Mouse (Mus musculus) kidney, adult 8-10 months (tissue): ENCODE results near the gene Cped1.

ENCODE experiments used
- DNase-seq, 2 experiments: peaks; one replicate each; pipeline ENCODE4 v3.0.0; 2022

The Cped1 gene

DNA sequence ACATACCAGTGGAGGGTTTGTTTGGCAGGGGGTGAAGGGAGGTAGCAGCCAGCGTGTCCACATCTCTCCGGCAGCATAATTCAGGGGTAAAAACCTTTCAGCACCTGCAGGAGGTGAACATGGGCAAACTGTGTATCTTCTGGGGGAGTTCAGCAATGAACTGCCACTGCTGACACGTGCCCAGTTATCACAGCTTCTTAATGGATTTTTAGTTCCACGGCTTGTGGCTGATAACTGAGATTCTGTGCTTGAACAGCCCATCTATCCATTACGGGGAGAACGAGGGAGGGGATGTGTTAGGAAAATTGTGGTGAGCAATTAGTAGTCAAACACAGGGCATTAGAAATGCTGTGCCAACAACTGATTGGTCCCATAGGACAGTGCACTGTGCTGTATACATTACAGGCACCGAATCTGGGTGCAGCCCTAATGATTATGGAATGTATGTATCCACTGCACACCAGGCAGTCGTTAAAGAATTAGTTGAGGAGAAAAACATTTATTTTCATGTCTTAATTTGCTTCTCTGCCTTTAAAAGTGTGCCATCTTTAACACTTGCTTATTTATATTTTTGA is 193.1 kb downstream of the Cped1 start:
- DNase-seq = no peak

DNA sequence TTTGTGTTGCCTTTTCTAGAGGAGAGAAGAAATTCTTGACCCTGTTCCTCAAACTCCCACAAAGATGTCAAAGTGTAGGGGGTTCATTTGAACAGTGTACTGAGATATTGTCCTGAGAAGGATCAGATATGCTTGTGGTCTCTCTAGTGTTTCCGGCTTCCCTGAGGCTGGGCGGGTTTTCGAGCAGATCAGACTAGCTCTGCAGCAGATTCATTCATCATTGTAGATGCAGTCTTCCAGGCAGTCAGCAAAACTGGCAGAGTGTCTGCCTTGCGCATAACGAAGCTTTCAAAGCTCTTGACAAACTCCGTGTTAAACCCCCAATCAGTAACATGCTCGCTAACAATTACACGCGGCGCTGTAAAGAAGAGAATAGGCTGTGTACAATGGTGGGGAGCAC is 194.6 kb downstream of the Cped1 start:
- DNase-seq = no peak

DNA sequence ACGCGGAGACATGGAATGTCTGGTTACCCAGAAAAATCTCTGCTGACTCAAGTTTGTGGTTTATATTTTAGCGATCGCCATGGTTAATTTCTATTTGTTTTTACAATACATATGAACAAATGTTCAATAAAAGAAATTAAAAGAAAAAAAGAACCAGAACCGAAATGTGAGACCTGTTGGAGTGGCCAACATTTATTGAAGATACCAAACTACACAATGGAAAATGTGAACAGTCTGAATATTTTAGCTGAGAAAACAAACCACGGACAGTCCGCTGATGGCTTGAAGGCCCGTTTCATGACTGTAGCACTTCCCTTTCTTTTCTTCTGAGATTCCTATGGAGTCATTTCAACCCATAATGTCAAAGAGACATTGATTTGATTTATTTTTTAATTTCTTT is 201.3 kb downstream of the Cped1 start:
- DNase-seq = no peak

GRCm38 (mm10) chr6:22189346-22190335 is 203.9 kb downstream of the Cped1 start:
- no peak for DNase-seq

DNA sequence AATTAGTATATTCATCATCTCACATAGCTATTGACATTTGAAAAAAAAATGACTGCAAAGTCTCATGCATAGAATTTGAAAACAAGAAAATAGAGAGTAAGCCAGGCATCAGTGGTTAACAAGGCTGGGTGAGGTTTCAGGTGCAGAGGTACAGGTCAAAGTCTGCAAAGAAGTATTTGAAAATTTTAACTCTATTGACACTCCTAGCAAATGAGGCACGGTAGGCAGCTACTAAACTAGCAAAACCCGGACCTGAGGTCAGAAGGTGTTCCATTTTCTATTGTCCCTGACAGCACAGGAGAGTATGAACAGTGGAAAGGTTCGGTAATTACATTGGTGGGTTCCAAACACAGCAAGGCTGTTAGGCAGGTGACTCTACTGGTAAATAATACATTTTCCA is 212.9 kb downstream of the Cped1 start:
- DNase-seq = no peak

GRCm38 (mm10) chr6:22199473-22199872 is 213.8 kb downstream of the Cped1 start:
- DNase-seq = no peak

DNA sequence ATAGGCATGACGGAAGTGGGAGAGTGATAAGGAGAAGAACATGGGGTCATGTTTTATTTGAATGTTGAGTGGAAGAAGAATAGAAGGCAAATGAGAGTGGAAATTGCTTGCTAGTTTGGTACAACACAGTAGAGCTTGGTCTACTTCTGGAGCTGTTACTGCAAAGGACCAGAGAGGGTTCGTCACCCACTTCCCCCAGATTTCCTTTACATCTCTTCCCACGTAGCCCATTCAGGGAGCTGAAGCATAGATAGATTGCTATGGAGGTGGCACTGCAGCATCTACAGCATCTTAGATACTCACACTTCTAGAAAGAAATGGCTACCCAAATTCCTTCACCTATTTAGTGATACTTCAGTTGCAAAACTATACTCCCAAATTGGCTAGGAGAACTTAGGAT is 214.4 kb downstream of the Cped1 start:
- DNase-seq = no peak

GRCm38 (mm10) chr6:22201879-22202278 is 216.2 kb downstream of the Cped1 start:
- DNase-seq = no peak

DNA sequence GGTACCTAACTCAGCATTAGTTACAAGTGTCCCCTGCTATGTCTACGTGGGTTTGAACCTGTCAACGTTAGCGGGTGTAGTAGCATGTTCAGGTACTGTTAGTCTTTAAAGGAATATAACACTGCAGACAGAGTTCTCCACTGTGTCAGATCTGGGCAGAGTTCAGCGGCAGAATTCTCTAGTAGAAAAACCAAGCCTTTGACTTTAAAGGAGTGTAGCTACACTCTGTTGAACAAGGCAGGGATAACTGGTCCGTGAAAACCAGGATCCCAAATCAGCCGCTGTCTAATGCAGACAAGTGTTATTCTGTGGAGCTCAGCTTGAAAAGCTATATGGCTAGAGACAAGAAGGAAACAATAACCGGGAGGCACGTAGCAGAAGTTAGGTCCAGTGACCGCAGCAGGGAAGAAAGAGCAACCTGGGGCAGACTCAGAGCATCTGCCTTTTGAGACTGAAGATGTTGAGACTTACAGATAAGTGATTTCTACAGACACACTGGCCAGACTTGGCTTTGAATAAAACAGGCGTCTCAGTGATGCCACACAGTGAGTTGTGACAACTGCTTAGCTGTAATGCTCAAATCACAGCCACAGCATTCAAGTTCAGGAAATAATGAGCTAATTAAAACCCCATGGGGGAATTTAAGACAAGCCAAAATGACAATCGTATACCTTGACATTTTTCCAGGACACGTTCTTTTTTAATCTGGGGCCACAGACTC is 219.5 kb downstream of the Cped1 start:
- DNase-seq = no peak

DNA sequence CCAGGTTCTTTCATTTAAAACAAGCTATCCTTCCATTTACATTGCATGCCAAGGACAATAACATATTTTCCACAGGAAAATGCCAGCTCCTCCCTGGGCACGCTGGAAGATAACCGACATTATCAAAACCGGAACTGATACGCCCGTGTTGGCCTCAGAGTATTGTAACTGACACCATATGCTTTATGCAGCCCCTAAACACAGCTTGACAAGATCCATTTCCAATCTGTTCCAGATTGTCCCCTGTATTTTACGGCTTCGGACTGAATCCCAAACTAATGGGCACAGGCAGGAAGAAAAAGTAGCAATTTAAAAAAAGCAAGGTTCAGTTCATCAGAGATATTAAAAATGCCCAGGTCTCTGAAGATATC is 220.0 kb downstream of the Cped1 start:
- DNase-seq = no peak

GRCm38 (mm10) chr6:22206179-22206578 is 220.5 kb downstream of the Cped1 start:
- DNase-seq = no peak

- DNase-seq = no peak
Observed at GRCm38 (mm10) chr6:22206630-22207293, 221.0 kb downstream of the Cped1 start.

- no peak for DNase-seq
Observed at GRCm38 (mm10) chr6:22212158-22212557, 226.4 kb downstream of the Cped1 start.

DNA sequence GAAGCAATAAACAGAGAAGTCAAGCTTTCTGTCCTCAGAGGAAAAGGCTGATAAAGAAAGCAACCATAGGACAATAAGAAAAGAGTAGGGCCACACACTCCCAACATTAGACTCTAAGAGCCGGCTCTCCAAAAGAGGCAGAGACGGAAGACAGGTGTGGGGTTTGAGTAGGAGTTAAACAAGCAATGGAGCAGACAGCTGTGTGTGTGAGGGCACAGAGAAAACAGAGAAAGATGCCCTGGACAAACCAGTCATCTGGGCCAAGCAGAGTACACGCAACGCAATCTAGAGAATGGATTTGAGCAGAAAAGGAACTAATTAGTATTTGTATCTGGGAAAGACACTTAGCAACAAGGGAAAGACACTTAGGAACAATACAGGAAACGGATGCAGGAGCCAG is 227.5 kb downstream of the Cped1 start:
- no peak for DNase-seq

DNA sequence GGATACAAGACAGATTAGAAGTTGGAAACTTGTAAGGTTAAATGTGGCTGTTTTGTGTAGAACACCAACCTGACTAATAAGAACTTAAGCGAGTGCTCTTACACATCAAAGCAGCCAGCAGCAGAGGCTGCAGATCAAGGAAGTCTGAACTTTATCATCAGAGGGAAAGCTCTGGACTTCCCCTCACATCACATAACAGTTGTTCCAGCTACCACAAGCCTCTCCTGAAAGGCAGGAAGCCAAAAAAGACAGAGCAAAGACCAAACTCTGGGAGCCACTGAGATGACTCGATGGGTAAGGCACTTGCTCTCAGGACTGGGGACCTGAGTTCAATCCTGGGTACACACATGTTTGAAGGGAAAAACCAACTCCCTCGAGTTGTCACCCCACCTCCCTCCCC is 228.1 kb downstream of the Cped1 start:
- no peak for DNase-seq

- no peak for DNase-seq
Observed at GRCm38 (mm10) chr6:22214665-22215064, 228.9 kb downstream of the Cped1 start.

DNA sequence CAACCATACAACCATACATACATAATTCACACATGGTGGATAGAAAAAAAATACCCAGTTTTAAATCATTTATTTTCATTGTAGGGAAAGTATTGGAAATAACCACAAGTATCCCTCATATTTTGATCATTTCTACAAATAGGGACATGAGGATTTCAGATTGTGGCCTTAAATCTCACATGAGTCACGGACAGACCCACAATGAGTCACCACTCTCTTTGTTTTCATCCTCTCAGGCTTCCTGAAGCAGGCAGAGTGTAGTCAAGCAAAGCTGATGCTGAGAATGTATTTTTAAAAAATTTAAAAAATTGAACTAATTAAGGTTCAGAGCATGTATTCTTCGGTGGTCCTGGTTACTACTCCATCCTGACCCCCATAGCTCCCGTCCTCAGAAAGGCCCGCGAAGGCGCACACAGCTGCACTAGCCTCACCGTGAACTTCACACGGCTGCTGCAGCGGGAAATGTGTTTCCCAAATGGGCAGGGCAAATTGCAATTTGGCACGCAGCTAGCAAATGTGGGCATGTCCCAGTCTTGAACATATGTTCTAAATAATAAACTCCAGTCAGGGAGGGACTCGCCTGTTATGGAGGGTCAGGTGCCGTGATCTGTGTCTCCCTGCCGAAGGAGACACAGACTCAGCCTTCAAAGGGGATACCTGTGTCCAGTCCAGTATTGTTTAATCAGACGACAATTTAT is 230.7 kb downstream of the Cped1 start:
- DNase-seq = no peak

DNA sequence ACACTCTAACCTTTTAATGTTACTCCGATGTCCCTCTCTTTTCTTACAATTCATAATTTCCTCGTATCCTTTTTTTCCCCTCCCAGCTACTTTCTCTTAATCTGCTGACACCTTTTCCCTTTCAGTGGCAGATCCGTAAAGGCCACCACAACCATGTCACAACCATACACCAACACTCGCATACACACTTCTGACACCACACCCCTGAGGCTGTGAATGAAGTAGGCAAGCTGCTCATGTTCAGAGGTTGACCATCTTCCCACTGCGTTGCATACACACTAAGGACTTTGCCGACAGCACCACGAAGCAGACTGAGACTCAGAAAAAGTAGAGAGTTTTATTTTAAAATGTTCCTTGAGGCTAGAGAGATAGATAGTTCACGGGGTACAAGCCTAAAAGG is 235.4 kb downstream of the Cped1 start:
- no peak for DNase-seq

DNA sequence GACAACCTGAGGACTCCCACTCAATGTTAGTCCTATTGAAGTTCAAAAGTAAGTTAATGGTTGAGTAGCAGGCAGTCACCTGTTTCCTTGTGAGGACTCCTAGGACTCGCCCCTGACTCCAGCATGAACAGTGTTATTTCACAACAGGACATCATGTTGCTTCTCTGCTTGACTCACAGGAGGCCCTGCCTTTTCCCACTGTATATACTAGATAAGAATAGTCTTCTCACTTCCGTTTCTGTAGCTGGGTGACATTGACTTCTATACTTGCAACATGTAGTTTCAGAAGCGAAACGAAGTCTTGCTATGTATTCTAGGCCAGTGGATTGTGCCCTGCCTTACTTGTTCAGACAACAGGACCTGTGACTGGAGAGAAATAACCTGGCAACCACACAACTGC is 236.4 kb downstream of the Cped1 start:
- no peak for DNase-seq

DNA sequence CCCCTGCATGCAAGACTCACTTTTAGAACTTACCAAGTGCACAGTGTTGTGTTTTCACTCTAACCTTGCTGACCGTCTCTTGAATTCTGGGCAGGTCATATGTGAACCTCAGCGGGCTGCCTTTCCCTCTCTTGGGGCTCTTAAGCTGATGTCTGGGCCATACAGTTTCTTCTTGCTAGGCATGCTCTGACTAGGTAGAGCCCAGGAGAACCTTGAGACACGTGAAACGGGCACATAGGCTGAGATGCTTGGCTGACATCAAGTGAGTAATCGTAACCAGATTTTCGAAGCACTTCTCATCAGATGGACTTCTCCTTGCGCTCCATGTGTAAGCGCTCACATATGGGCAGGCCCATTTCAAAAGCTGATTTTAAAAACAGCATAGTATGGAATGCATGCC is 237.2 kb downstream of the Cped1 start:
- DNase-seq = no peak

DNA sequence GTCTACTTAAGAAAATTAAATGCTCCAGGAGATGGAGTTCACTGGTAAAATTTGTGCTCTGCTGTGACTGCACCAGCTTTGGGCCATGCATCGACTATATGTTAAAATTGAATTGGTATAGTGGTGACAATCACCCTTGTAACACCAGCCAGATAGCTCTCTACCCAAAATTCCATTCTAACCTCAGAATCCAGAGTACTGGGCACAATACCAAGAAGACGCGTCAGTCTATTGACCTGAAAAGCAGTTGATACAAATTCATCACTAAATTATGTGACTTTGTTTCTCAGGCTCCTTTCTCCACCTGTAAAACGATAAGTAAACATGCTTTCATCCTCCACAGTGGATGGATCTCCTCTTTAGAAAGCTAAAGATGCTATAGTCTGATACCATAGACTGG is 238.6 kb downstream of the Cped1 start:
- DNase-seq = no peak

- no peak for DNase-seq
Observed at GRCm38 (mm10) chr6:22231244-22231643, 245.5 kb downstream of the Cped1 start.

- DNase-seq = no peak
Observed at GRCm38 (mm10) chr6:22233517-22233916, 247.8 kb downstream of the Cped1 start.
